Mouse (Mus musculus): Measurements from ENCODE around the gene Aqp5. TPM values are rescaled to one million over a fixed set of nuclear protein-coding genes. Genes with fewer than 3 reads are reported as not detected.

The Aqp5 gene
- polyA plus RNA-seq, 1 experiment from 2014 or later, result 0.72 TPM

GRCm38 (mm10) chr15:99583463-99584344, 6.9 kb upstream of the Aqp5 start:
- WGBS, result 3% methylated on average over 53 of the region's 54 CpGs
- H3K4me1 ChIP-seq (replicated peaks), result peaks cover 19% of the 10 kb centered on the region
- no peaks in the 10 kb centered on the region for H3K9me3 ChIP-seq (replicated peaks)
- H3K27ac ChIP-seq, result no peak overlapping the region
- H3K4me2 ChIP-seq, result peak overlapping the region; percentile 73
- peak overlapping the region; percentile 32; the same call in 1 of the 2 replicates for H3K9ac ChIP-seq
- peak overlapping the region; percentile 46 for H3K4me3 ChIP-seq
- H3K36me3 ChIP-seq, result no peaks in the 10 kb centered on the region
- ATAC-seq (replicated peaks; ENCODE audit: insufficient number of reproducible peaks, insufficient read depth, low FRiP score, low read depth), result no peak
- H3K27me3 ChIP-seq, result peaks cover 99% of the 10 kb centered on the region

- Histone ChIP-seq H3K4me1 (replicated peaks) (peaks cover 19% of the 10 kb centered on the region), H3K27ac (no peak overlapping the region), H3K9me3 (replicated peaks) (no peaks in the 10 kb centered on the region), H3K27me3 (peaks cover 99% of the 10 kb centered on the region), H3K4me2 (peak overlapping the region; percentile 73), H3K9ac (no peak overlapping the region), H3K36me3 (no peaks in the 10 kb centered on the region), H3K4me3 (peak overlapping the region; percentile 46)
- WGBS, result 2% methylated on average over 24 of the region's 24 CpGs
- no peak for ATAC-seq (replicated peaks; ENCODE audit: insufficient number of reproducible peaks, insufficient read depth, low FRiP score, low read depth)
Observed at GRCm38 (mm10) chr15:99584407-99585202, 6.0 kb upstream of the Aqp5 start.

GRCm38 (mm10) chr15:99585741-99586140, 4.8 kb upstream of the Aqp5 start:
- Histone ChIP-seq H3K4me3 (no peak overlapping the region), H3K4me1 (replicated peaks) (peaks cover 25% of the 10 kb centered on the region), H3K27ac (no peak overlapping the region), H3K9me3 (replicated peaks) (no peaks in the 10 kb centered on the region), H3K9ac (no peak overlapping the region), H3K27me3 (peaks cover 99% of the 10 kb centered on the region), H3K36me3 (no peaks in the 10 kb centered on the region), H3K4me2 (no peak overlapping the region)
- WGBS, result 50% methylated on average over 6 of the region's 6 CpGs
- no peak for ATAC-seq (replicated peaks; ENCODE audit: insufficient number of reproducible peaks, insufficient read depth, low FRiP score, low read depth)

GRCm38 (mm10) chr15:99586525-99586924, 4.1 kb upstream of the Aqp5 start:
- Histone ChIP-seq H3K4me3 (no peak overlapping the region), H3K4me1 (replicated peaks) (peaks cover 29% of the 10 kb centered on the region), H3K9ac (no peak overlapping the region), H3K4me2 (no peak overlapping the region), H3K9me3 (replicated peaks) (no peaks in the 10 kb centered on the region), H3K27ac (no peak overlapping the region), H3K36me3 (no peaks in the 10 kb centered on the region), H3K27me3 (peaks cover 99% of the 10 kb centered on the region)
- ATAC-seq (replicated peaks; ENCODE audit: insufficient number of reproducible peaks, insufficient read depth, low FRiP score, low read depth), result no peak
- WGBS, result 84% methylated on average over 3 of the region's 3 CpGs

- no peak for ATAC-seq (replicated peaks; ENCODE audit: insufficient number of reproducible peaks, insufficient read depth, low FRiP score, low read depth)
- no peaks in the 10 kb centered on the region for H3K9me3 ChIP-seq (replicated peaks)
- H3K27me3 ChIP-seq, result peaks cover 100% of the 10 kb centered on the region
- H3K27ac ChIP-seq, result no peak overlapping the region
- H3K9ac ChIP-seq, result no peak overlapping the region
- H3K4me3 ChIP-seq, result no peak overlapping the region
- H3K4me1 ChIP-seq (replicated peaks), result peaks cover 18% of the 10 kb centered on the region
- no peaks in the 10 kb centered on the region for H3K36me3 ChIP-seq
- H3K4me2 ChIP-seq, result no peak overlapping the region
- 10% methylated on average over 9 of the region's 9 CpGs for WGBS
Observed at GRCm38 (mm10) chr15:99589237-99589636, 1.3 kb upstream of the Aqp5 start.

GRCm38 (mm10) chr15:99589704-99590103, 878 bp upstream of the Aqp5 start:
- H3K36me3 ChIP-seq, result no peaks in the 10 kb centered on the region
- no peaks in the 10 kb centered on the region for H3K9me3 ChIP-seq (replicated peaks)
- H3K4me3 ChIP-seq, result no peak overlapping the region
- no peak overlapping the region for H3K9ac ChIP-seq
- H3K27me3 ChIP-seq, result peaks cover 100% of the 10 kb centered on the region
- no peak overlapping the region for H3K4me2 ChIP-seq
- H3K4me1 ChIP-seq (replicated peaks), result peaks cover 14% of the 10 kb centered on the region
- 28% methylated on average over 7 of the region's 7 CpGs for WGBS
- H3K27ac ChIP-seq, result no peak overlapping the region
- no peak for ATAC-seq (replicated peaks; ENCODE audit: insufficient number of reproducible peaks, insufficient read depth, low FRiP score, low read depth)

- Histone ChIP-seq H3K9ac (no peak overlapping the region), H3K4me1 (replicated peaks) (peaks cover 13% of the 10 kb centered on the region), H3K36me3 (no peaks in the 10 kb centered on the region), H3K27me3 (peaks cover 97% of the 10 kb centered on the region), H3K27ac (no peak overlapping the region), H3K4me2 (no peak overlapping the region), H3K4me3 (no peak overlapping the region), H3K9me3 (replicated peaks) (no peaks in the 10 kb centered on the region)
- ATAC-seq (replicated peaks; ENCODE audit: insufficient number of reproducible peaks, insufficient read depth, low FRiP score, low read depth), result no peak
- WGBS, result 74% methylated on average over 8 of the region's 8 CpGs
Observed at GRCm38 (mm10) chr15:99592177-99592576, 1.6 kb downstream of the Aqp5 start.

GRCm38 (mm10) chr15:99592877-99593276, 2.3 kb downstream of the Aqp5 start:
- no peak overlapping the region for H3K4me3 ChIP-seq
- 80% methylated on average over 5 of the region's 5 CpGs for WGBS
- no peak overlapping the region for H3K4me2 ChIP-seq
- H3K27ac ChIP-seq, result no peak overlapping the region
- no peak for ATAC-seq (replicated peaks; ENCODE audit: insufficient number of reproducible peaks, insufficient read depth, low FRiP score, low read depth)
- no peak overlapping the region for H3K9ac ChIP-seq
- H3K27me3 ChIP-seq, result peaks cover 97% of the 10 kb centered on the region
- H3K9me3 ChIP-seq (replicated peaks), result no peaks in the 10 kb centered on the region
- H3K4me1 ChIP-seq (replicated peaks), result peaks cover 13% of the 10 kb centered on the region
- no peaks in the 10 kb centered on the region for H3K36me3 ChIP-seq

- Histone ChIP-seq H3K36me3 (no peaks in the 10 kb centered on the region), H3K9ac (no peak overlapping the region), H3K27me3 (peaks cover 91% of the 10 kb centered on the region), H3K4me1 (replicated peaks) (peaks cover 19% of the 10 kb centered on the region), H3K9me3 (replicated peaks) (no peaks in the 10 kb centered on the region), H3K4me3 (no peak overlapping the region), H3K4me2 (no peak overlapping the region), H3K27ac (no peak overlapping the region)
- 68% methylated on average over 10 of the region's 10 CpGs for WGBS
- no peak for ATAC-seq (replicated peaks; ENCODE audit: insufficient number of reproducible peaks, insufficient read depth, low FRiP score, low read depth)
Observed at GRCm38 (mm10) chr15:99594951-99595350, 4.4 kb downstream of the Aqp5 start.

GRCm38 (mm10) chr15:99596056-99596687, 5.6 kb downstream of the Aqp5 start:
- Histone ChIP-seq H3K9ac (no peak overlapping the region), H3K36me3 (no peaks in the 10 kb centered on the region), H3K4me3 (no peak overlapping the region), H3K27ac (no peak overlapping the region), H3K27me3 (peaks cover 91% of the 10 kb centered on the region), H3K4me2 (no peak overlapping the region), H3K9me3 (replicated peaks) (no peaks in the 10 kb centered on the region), H3K4me1 (replicated peaks) (peaks cover 10% of the 10 kb centered on the region)
- peak; percentile 63 for ATAC-seq (replicated peaks; ENCODE audit: insufficient number of reproducible peaks, insufficient read depth, low FRiP score, low read depth)
- under 1% methylated on average over 7 of the region's 7 CpGs for WGBS

- peaks cover 90% of the 10 kb centered on the region for H3K27me3 ChIP-seq
- H3K4me2 ChIP-seq, result no peak overlapping the region
- ATAC-seq (replicated peaks; ENCODE audit: insufficient number of reproducible peaks, insufficient read depth, low FRiP score, low read depth), result no peak
- H3K36me3 ChIP-seq, result no peaks in the 10 kb centered on the region
- WGBS, result 59% methylated on average over 7 of the region's 7 CpGs
- peaks cover 15% of the 10 kb centered on the region for H3K4me1 ChIP-seq (replicated peaks)
- H3K27ac ChIP-seq, result no peak overlapping the region
- no peak overlapping the region for H3K9ac ChIP-seq
- no peaks in the 10 kb centered on the region for H3K9me3 ChIP-seq (replicated peaks)
- no peak overlapping the region for H3K4me3 ChIP-seq
Observed at GRCm38 (mm10) chr15:99596841-99597240, 6.3 kb downstream of the Aqp5 start.
